Mouse (Mus musculus): ENCODE measurements at regions not wholly inside any gene's neighbourhood (a gene's known extent, or its start where the extent isn't known, plus 50 kb on each side); places are given as distances from the start of the nearest gene placed in this dataset.

GRCm38 (mm10) chr1:152167716-152168115 lies 77.8 kb upstream of the 1700025G04Rik start:
- DNase-seq (ENCODE audit: low spot score): no peak

DNA sequence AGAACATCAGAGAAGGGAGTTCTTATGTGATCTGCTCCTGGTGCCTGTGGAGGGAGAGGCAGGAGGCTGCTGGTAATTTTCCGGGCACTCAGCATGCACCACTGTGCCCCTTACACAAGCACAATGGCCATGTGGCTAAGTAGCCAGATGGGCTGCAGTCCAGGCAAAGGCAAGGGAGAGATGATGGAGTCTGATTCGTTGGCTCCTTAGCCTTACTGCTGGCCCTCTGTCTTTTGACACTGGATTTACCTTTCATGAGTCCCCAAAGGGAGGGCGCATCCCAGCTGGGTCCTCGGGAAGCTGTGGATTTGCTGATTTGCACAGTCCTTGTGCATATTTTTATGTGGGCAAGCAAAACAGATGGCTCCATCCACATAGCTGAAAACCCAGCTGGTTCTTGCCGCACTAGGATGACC lies 75.6 kb upstream of the 1700025G04Rik start:
- DNase-seq (ENCODE audit: low spot score): no peak

DNA sequence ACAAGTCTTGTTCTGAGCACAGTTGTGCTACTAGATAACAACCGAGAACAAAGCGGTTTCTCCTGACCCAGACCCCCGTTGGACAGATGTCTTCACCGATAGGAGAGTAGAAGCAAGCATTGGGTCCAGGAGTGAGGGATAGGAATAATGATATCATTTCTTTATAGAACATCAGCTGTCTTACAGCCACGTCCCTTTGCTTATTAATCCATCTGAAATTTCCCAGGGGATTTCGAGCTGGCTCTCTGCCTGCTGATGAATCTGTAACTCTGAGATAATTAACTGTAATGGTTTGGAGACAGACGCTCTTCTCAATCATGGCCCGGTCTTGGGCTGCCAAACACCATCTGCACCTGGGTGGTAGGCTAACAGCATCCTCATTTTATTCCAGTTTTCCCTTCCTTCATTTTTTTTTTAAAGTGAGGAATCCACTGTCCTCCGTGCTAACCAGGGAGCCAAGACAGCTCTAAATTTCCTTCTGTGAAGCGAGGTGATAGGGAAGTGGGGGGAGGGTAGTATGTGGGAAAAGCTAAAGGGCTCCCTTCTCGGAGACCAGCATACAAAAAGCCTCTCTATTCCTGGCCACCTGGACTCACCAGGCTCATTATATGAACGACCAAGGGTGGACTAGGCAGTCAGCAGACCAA lies 75.0 kb upstream of the 1700025G04Rik start:
- no peak for DNase-seq (ENCODE audit: low spot score)

DNA sequence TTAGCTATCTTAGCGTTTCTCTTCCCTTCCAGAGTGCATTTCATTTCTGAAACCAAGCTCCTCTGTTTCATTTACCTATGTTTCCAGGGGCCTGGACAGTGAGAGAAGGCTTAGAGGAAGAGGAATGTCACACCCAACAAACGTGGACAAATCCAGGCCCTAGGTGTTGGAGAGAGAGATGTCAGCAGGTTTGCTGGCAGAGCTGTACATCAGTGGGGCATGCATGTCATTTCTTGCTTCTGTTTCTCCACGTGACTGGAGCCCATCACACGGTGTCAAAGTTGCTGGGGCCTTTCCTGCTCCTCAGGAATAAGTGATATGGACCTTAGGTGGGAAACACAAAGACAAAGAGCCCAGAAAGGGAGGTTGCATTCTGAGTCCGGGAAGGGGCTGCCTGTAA lies 74.3 kb upstream of the 1700025G04Rik start:
- no peak for DNase-seq (ENCODE audit: low spot score)

DNA sequence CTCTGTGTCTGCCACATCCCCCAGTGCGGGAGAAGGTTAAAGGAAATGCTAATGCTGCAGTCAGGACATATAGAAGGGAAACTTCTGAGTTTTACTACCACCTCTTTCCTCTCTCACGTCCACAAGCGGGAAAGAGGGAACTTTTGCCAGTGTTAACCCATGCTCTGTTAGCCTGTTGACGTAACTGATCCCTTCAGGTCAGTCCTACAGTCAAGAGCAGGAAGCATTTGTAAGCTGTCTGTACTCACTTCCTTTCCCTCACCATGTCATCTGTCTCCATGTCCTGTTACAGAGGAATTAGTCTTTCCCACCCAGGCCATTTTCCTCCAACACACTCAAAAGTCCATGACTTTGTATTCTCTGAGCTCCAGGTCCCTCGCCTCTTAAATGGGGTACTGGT lies 62.5 kb upstream of the 1700025G04Rik start:
- DNase-seq (ENCODE audit: low spot score): no peak

DNA sequence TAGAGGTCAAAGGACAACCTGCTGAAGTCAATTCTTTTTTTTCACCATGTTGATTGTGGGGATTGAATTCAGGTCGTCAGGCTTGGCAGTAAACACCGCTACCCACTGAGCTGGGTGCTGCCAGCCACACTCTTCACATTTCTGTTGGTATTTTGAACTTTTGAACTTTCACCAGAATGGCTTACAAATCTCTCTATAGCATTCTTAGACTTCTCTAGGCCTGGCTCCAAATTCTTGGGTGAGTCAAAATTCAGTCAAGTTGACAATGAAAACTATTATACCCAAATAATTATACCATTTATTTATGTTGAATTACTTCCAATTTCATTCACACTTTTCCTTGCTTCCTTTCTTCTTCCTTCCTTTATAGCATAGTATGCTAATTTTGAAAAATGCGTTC lies 58.8 kb upstream of the 1700025G04Rik start:
- DNase-seq (ENCODE audit: low spot score): no peak

- no peak for DNase-seq (ENCODE audit: low spot score)
Observed at GRCm38 (mm10) chr1:152140175-152140574, 50.2 kb upstream of the 1700025G04Rik start.
